Mouse (Mus musculus): ENCODE data around the gene Stfa2. TPM values are rescaled to one million over a fixed set of nuclear protein-coding genes. Genes with fewer than 3 reads are reported as not detected.

Stfa2 gene
- not detected for total RNA-seq (2023)

GRCm38 (mm10) chr16:36408357-36408756, at the start of gene Stfa2:
Stfa2 (minus strand) TSS chr16:36408457.

GRCm38 (mm10) chr16:36455342-36455802, 47.1 kb upstream of the Stfa2 start, which contains the start of gene Stfa3:
Stfa3 (minus strand) TSS chr16:36455392.

GRCm38 (mm10) chr16:36367648-36368047, 40.6 kb downstream of the Stfa2 start, which contains the start of gene BC100530:
BC100530 (minus strand) TSS chr16:36367748.

Other genes starting within 250 kb of the Stfa2 start
- not detected for gene Gm5483, start 224.2 kb downstream of the Stfa2 start, total RNA-seq (2023)
- gene Gm5416, start 198.1 kb downstream of the Stfa2 start, total RNA-seq (2023): not detected
- gene 2010005H15Rik, start 187.0 kb downstream of the Stfa2 start, total RNA-seq (2023): not detected
- gene Stfa1, start 131.5 kb downstream of the Stfa2 start, total RNA-seq (2023): not detected
- not detected for gene BC117090, start 74.1 kb downstream of the Stfa2 start, total RNA-seq (2023)
- gene BC100530, start 40.7 kb downstream of the Stfa2 start, total RNA-seq (2023): not detected
- not detected for gene Stfa3, start 46.9 kb upstream of the Stfa2 start, total RNA-seq (2023)
- gene Casr, start 153.7 kb upstream of the Stfa2 start, total RNA-seq (2023): not detected